Mouse (Mus musculus): ENCODE measurements around the gene Gm20388. TPM values are rescaled to one million over a fixed set of nuclear protein-coding genes. Genes with fewer than 3 reads are reported as not detected.

Gene Gm20388
- total and polyA plus RNA-seq, 3 experiments, result 0.02 to 0.05 TPM; not detected in 1

- H3K36me3 ChIP-seq (replicated peaks), result peaks cover 74% of the 10 kb centered on the region
- peaks cover 51% of the 10 kb centered on the region for H3K4me1 ChIP-seq (ENCODE audit: insufficient read depth, low read depth, low read length)
- no peak for DNase-seq (ENCODE audit: low spot score)
Observed at GRCm38 (mm10) chr8:120513638-120514461, 603.2 kb downstream of the Gm20388 start.

GRCm38 (mm10) chr8:120515214-120515613, 604.6 kb downstream of the Gm20388 start:
- ATAC-seq (ENCODE audit: extremely low read depth, insufficient number of reproducible peaks, low FRiP score, poor library complexity, severe bottlenecking) (no peak), DNase-seq (ENCODE audit: low spot score) (no peak)
- Histone ChIP-seq H3K36me3 (replicated peaks) (peaks cover 85% of the 10 kb centered on the region), H3K4me1 (ENCODE audit: insufficient read depth, low read depth, low read length) (peaks cover 40% of the 10 kb centered on the region), H3K4me3 (ENCODE audit: low read depth, low read length) (no peak overlapping the region), H3K9me3 (replicated peaks) (peaks cover 27% of the 10 kb centered on the region), H3K27me3 (ENCODE audit: insufficient read depth, low read length) (peaks cover 10% of the 10 kb centered on the region; the same call in 1 of the 2 replicates)
- TF ChIP-seq GATA1 (IDR thresholded peaks at IDR 0.05; ENCODE audit: borderline replicate concordance, low read length), result no peak
- no peak for TF ChIP-seq TAL1 (conservative IDR thresholded peaks at IDR 0.05; ENCODE audit: low read depth, low read length)
- no peak for TF ChIP-seq GATA2 (IDR thresholded peaks at IDR 0.05; ENCODE audit: borderline replicate concordance, low read depth, low read length)
- no peak for TF ChIP-seq POLR2AphosphoS5 (IDR thresholded peaks at IDR 0.05; ENCODE audit: insufficient replicate concordance, low read depth, low read length)
- no peak for TF ChIP-seq CTCF (IDR thresholded peaks at IDR 0.05; ENCODE audit: low read depth, low read length)

More at GRCm38 (mm10) chr8:120513638-120514461, 603.2 kb downstream of the Gm20388 start:
- ATAC-seq (ENCODE audit: extremely low read depth, insufficient number of reproducible peaks, low FRiP score, poor library complexity, severe bottlenecking), result no peak
- Histone ChIP-seq H3K4me3 (ENCODE audit: low read depth, low read length) (no peak overlapping the region), H3K9me3 (replicated peaks) (peaks cover 27% of the 10 kb centered on the region), H3K27me3 (ENCODE audit: insufficient read depth, low read length) (peaks cover 16% of the 10 kb centered on the region; the same call in 1 of the 2 replicates)
- TF ChIP-seq POLR2AphosphoS5 (IDR thresholded peaks at IDR 0.05; ENCODE audit: insufficient replicate concordance, low read depth, low read length), result no peak
- TF ChIP-seq GATA2 (IDR thresholded peaks at IDR 0.05; ENCODE audit: borderline replicate concordance, low read depth, low read length), result no peak
- TF ChIP-seq CTCF (IDR thresholded peaks at IDR 0.05; ENCODE audit: low read depth, low read length), result no peak
- TF ChIP-seq TAL1 (conservative IDR thresholded peaks at IDR 0.05; ENCODE audit: low read depth, low read length), result no peak
- TF ChIP-seq GATA1 (IDR thresholded peaks at IDR 0.05; ENCODE audit: borderline replicate concordance, low read length), result no peak

- H3K27me3 ChIP-seq (ENCODE audit: insufficient read depth, low read length), result peaks cover 10% of the 10 kb centered on the region; the same call in 1 of the 2 replicates
- no peak for ATAC-seq (ENCODE audit: extremely low read depth, insufficient number of reproducible peaks, low FRiP score, poor library complexity, severe bottlenecking)
- H3K9me3 ChIP-seq (replicated peaks), result peaks cover 27% of the 10 kb centered on the region
- TF ChIP-seq TAL1 (conservative IDR thresholded peaks at IDR 0.05; ENCODE audit: low read depth, low read length) (no peak), POLR2AphosphoS5 (IDR thresholded peaks at IDR 0.05; ENCODE audit: insufficient replicate concordance, low read depth, low read length) (no peak), GATA2 (IDR thresholded peaks at IDR 0.05; ENCODE audit: borderline replicate concordance, low read depth, low read length) (no peak), GATA1 (IDR thresholded peaks at IDR 0.05; ENCODE audit: borderline replicate concordance, low read length) (no peak), CTCF (IDR thresholded peaks at IDR 0.05; ENCODE audit: low read depth, low read length) (no peak)
- H3K36me3 ChIP-seq (replicated peaks), result peaks cover 87% of the 10 kb centered on the region
- no peak overlapping the region for H3K4me3 ChIP-seq (ENCODE audit: low read depth, low read length)
- peaks cover 41% of the 10 kb centered on the region for H3K4me1 ChIP-seq (ENCODE audit: insufficient read depth, low read depth, low read length)
- DNase-seq (ENCODE audit: low spot score), result no peak
Observed at GRCm38 (mm10) chr8:120515650-120516049, 605.0 kb downstream of the Gm20388 start.

- Histone ChIP-seq H3K36me3 (replicated peaks) (peaks cover 86% of the 10 kb centered on the region), H3K27me3 (ENCODE audit: insufficient read depth, low read length) (peaks cover 11% of the 10 kb centered on the region; the same call in 1 of the 2 replicates), H3K4me1 (ENCODE audit: insufficient read depth, low read depth, low read length) (peaks cover 37% of the 10 kb centered on the region), H3K9me3 (replicated peaks) (peaks cover 27% of the 10 kb centered on the region), H3K4me3 (ENCODE audit: low read depth, low read length) (no peak overlapping the region)
- no peak for TF ChIP-seq GATA1 (IDR thresholded peaks at IDR 0.05; ENCODE audit: borderline replicate concordance, low read length)
- no peak for TF ChIP-seq CTCF (IDR thresholded peaks at IDR 0.05; ENCODE audit: low read depth, low read length)
- no peak for TF ChIP-seq TAL1 (conservative IDR thresholded peaks at IDR 0.05; ENCODE audit: low read depth, low read length)
- no peak for TF ChIP-seq POLR2AphosphoS5 (IDR thresholded peaks at IDR 0.05; ENCODE audit: insufficient replicate concordance, low read depth, low read length)
- TF ChIP-seq GATA2 (IDR thresholded peaks at IDR 0.05; ENCODE audit: borderline replicate concordance, low read depth, low read length), result no peak
- no peak for DNase-seq (ENCODE audit: low spot score)
- no peak for ATAC-seq (ENCODE audit: extremely low read depth, insufficient number of reproducible peaks, low FRiP score, poor library complexity, severe bottlenecking)
Observed at GRCm38 (mm10) chr8:120516182-120516755, 605.6 kb downstream of the Gm20388 start.

DNA sequence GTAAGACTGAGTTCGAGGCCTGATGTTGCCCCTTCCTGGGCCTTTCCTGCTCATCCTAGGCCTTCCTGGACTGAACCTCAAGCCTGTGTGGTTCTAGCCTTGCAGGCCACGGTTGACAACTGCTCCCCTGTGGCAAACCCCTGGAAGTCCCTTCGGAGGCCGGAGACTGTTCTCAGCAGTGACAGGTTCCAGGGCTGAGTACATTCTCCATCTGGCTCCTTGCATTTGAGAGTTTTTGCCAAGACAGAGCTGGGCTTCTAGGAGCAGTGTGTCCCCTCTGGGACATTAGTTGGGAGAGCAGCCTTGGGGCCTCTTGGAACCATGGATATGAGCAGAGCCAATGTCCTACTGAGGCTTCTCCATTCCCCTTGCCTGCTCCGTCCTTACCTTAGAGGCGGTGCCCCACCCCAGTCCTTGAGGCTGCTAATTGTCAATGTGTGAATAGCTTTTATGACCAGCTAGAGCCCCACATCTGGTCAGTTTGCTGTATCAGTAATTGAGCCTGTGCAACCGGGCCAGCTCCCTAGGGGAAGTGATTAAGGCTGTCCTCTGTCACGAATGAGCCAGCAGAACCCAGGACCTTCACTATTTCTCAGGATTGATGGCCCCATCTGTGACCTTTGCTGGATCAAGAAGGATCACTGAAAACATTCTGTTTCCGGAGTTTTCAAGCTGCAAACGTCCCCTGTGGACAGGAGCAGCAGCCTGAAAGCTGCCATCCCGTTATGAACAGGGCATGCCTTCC, 607.2 kb downstream of the Gm20388 start:
- Histone ChIP-seq H3K36me3 (replicated peaks) (peaks cover 85% of the 10 kb centered on the region), H3K27me3 (ENCODE audit: insufficient read depth, low read length) (peaks cover 12% of the 10 kb centered on the region; the same call in 1 of the 2 replicates), H3K4me3 (ENCODE audit: low read depth, low read length) (no peak overlapping the region), H3K9me3 (replicated peaks) (peaks cover 16% of the 10 kb centered on the region), H3K4me1 (ENCODE audit: insufficient read depth, low read depth, low read length) (peaks cover 33% of the 10 kb centered on the region)
- TF ChIP-seq TAL1 (conservative IDR thresholded peaks at IDR 0.05; ENCODE audit: low read depth, low read length) (no peak), CTCF (IDR thresholded peaks at IDR 0.05; ENCODE audit: low read depth, low read length) (no peak), GATA2 (IDR thresholded peaks at IDR 0.05; ENCODE audit: borderline replicate concordance, low read depth, low read length) (no peak), POLR2AphosphoS5 (IDR thresholded peaks at IDR 0.05; ENCODE audit: insufficient replicate concordance, low read depth, low read length) (no peak), GATA1 (IDR thresholded peaks at IDR 0.05; ENCODE audit: borderline replicate concordance, low read length) (no peak)
- DNase-seq (ENCODE audit: low spot score) (no peak), ATAC-seq (ENCODE audit: extremely low read depth, insufficient number of reproducible peaks, low FRiP score, poor library complexity, severe bottlenecking) (no peak)

All from G1E (cell line).